Mouse (Mus musculus): ENCODE data around the gene Gata5.

DNA sequence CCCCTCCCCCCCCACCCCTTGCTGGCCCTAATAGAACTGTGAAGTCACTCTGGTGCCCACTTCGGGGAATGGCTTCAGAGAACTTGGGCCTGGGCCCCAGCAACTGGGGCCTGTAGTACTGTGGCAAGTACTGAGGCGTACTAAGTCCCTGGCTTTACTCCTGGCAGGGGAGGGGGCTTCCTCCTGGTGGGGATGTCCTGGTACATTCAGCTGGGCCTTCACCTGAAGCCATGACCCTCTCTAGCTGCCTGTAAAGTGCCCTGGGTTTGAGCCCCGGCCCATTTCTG, 28.9 kb upstream of the Gata5 start:
- TF ChIP-seq CTCF (IDR thresholded peaks at IDR 0.05; ENCODE audit: control insufficient read depth, insufficient read depth, insufficient replicate concordance, low read depth, low read length) (no peak), POLR2A (IDR thresholded peaks at IDR 0.05; ENCODE audit: control insufficient read depth, low read depth, low read length) (no peak)

Measured in testis, adult 2 months (tissue).